16 mouse cellular contexts compared by ENCODE assay signal in the genomic region with DNA sequence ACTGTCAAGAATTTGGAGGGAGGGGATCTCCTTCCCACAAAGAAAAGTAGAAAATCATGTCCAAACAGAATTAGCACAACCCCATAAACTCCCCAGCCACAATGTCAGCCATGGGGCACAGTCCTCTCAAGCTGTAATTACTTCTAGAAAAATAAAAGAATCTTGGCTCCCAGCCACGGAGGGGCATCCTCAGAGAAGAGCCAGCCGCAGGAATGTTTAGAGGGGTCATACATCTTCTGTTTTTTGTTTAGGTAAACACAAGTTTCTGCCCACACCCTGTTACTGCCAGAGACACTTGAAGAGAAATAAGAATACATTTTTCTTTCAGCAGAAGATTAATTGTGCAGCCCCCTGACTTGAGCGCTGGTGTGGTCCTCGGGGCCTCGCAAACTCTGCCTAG.
DNase-seq lines count a peak whose midpoint lies in the region; ATAC-seq and TF ChIP-seq lines count a peak whose summit lies in the region.
"Had no signal": no experiment of that assay in that cellular context is flagged by ENCODE, and none has a peak within 500 bp of the region (broad histone marks: within the 10 kb centered on the region; RNA-seq: fewer than 3 reads in every experiment).

No protein-coding gene starts in this region.

- no peaks in the 10 kb centered on the region for H3K27me3 ChIP-seq in hindbrain, embryonic 11.5 days (ENCODE audit: control insufficient read depth, insufficient read depth, low read length)
- H3K27me3 ChIP-seq in hindbrain, embryonic 16.5 days (replicated peaks; ENCODE audit: control insufficient read depth, insufficient read depth, low read length) = no peaks in the 10 kb centered on the region
- no peaks in the 10 kb centered on the region for H3K27me3 ChIP-seq in embryonic facial prominence, embryonic 13.5 days
- peaks cover 27% of the 10 kb centered on the region for H3K27me3 ChIP-seq in limb, embryonic 12.5 days
- H3K27me3 ChIP-seq: heart, embryonic 15.5 days had no signal

- no peaks in the 10 kb centered on the region for H3K4me1 ChIP-seq in hindbrain, embryonic 11.5 days (replicated peaks; ENCODE audit: control insufficient read depth, insufficient read depth, low read length)
- peaks cover 6% of the 10 kb centered on the region; the same call in 1 of the 2 replicates for H3K4me1 ChIP-seq in hindbrain, embryonic 16.5 days (ENCODE audit: control insufficient read depth, insufficient read depth, low read depth, low read length)
- H3K4me1 ChIP-seq in embryonic facial prominence, embryonic 13.5 days = peaks cover 42% of the 10 kb centered on the region
- H3K4me1 ChIP-seq in limb, embryonic 12.5 days (replicated peaks) = peaks cover 55% of the 10 kb centered on the region

- H3K4me2 ChIP-seq in hindbrain, embryonic 11.5 days (replicated peaks; ENCODE audit: low read depth, low read length) = no peak overlapping the region
- H3K4me2 ChIP-seq in hindbrain, embryonic 16.5 days (ENCODE audit: low read length) = no peak overlapping the region
- H3K4me2 ChIP-seq in embryonic facial prominence, embryonic 13.5 days = peak overlapping the region; percentile 9; the same call in 1 of the 2 replicates
- H3K4me2 ChIP-seq in limb, embryonic 12.5 days = peak overlapping the region; percentile 17
- H3K4me2 ChIP-seq: heart, embryonic 15.5 days had no signal

- WGBS in hindbrain, embryonic 11.5 days = 59% methylated on average over 5 of the region's 5 CpGs
- 22% methylated on average over 5 of the region's 5 CpGs for WGBS in hindbrain, embryonic 16.5 days
- 32% methylated on average over 5 of the region's 5 CpGs for WGBS in embryonic facial prominence, embryonic 13.5 days
- WGBS in limb, embryonic 12.5 days = 26% methylated on average over 5 of the region's 5 CpGs

- TF ChIP-seq POLR2A in brain, embryonic 14.5 days (IDR thresholded peaks at IDR 0.05; ENCODE audit: borderline replicate concordance, extremely low read depth, insufficient read depth, insufficient read length, poor library complexity, severe bottlenecking) = no peak

- no peak for TF ChIP-seq CTCF in brain, embryonic 14.5 days (IDR thresholded peaks at IDR 0.05; ENCODE audit: borderline replicate concordance, extremely low read depth, insufficient read depth, insufficient read length)

- no peaks in the 10 kb centered on the region for H3K36me3 ChIP-seq in hindbrain, embryonic 11.5 days (ENCODE audit: control insufficient read depth, insufficient read depth, low read length)
- H3K36me3 ChIP-seq in hindbrain, embryonic 16.5 days (ENCODE audit: control insufficient read depth, insufficient read depth, low read length) = no peaks in the 10 kb centered on the region
- no peaks in the 10 kb centered on the region for H3K36me3 ChIP-seq in embryonic facial prominence, embryonic 13.5 days
- H3K36me3 ChIP-seq in limb, embryonic 12.5 days = no peaks in the 10 kb centered on the region
- H3K36me3 ChIP-seq: G1E; heart, embryonic 15.5 days had no signal

- H3K4me3 ChIP-seq in hindbrain, embryonic 11.5 days (ENCODE audit: low read depth, low read length) = no peak overlapping the region
- no peak overlapping the region for H3K4me3 ChIP-seq in hindbrain, embryonic 16.5 days (ENCODE audit: low read length)
- H3K4me3 ChIP-seq in embryonic facial prominence, embryonic 13.5 days = no peak overlapping the region
- H3K4me3 ChIP-seq in limb, embryonic 12.5 days (replicated peaks) = no peak overlapping the region
- H3K4me3 ChIP-seq: erythroblast, embryonic 14.5 days; heart, embryonic 15.5 days; layer of hippocampus, adult 2 months; left cerebral cortex, adult 2 months; myocyte had no signal

- ATAC-seq in hindbrain, embryonic 11.5 days (ENCODE audit: low FRiP score) = no peak
- ATAC-seq in hindbrain, embryonic 16.5 days = no peak
- ATAC-seq in embryonic facial prominence, embryonic 13.5 days (ENCODE audit: insufficient number of reproducible peaks, insufficient read depth, low FRiP score, low TSS enrichment, low read depth) = peak; percentile 43; the same call in 1 of the 2 replicates
- ATAC-seq in limb, embryonic 12.5 days (ENCODE audit: insufficient number of reproducible peaks, insufficient read depth, low FRiP score, low TSS enrichment, low read depth) = no peak

- DNase-seq in hindbrain, embryonic 11.5 days (ENCODE audit: low spot score) = no peak
- DNase-seq in brain, embryonic 14.5 days (ENCODE audit: low read depth) = peak; percentile 61
- no peak for DNase-seq in right cerebral cortex, postnatal 25 days
- no peak for DNase-seq in right cerebral cortex, postnatal 4 days
- DNase-seq: adrenal gland, adult 2 months; cerebellum, adult 8-10 months; lung, adult 2 months had no signal

- H3K27ac ChIP-seq in hindbrain, embryonic 11.5 days (ENCODE audit: low read depth, low read length) = peak overlapping the region; percentile 55
- H3K27ac ChIP-seq in hindbrain, embryonic 16.5 days (ENCODE audit: low read depth, low read length) = no peak overlapping the region
- peak overlapping the region; percentile 89 for H3K27ac ChIP-seq in embryonic facial prominence, embryonic 13.5 days
- H3K27ac ChIP-seq in limb, embryonic 12.5 days = peak overlapping the region; percentile 37; the same call in 1 of the 2 replicates
- H3K27ac ChIP-seq: heart, embryonic 15.5 days; layer of hippocampus, adult 2 months; left cerebral cortex, adult 2 months had no signal

- no peaks in the 10 kb centered on the region for H3K9me3 ChIP-seq in hindbrain, embryonic 11.5 days (ENCODE audit: control insufficient read depth, low read length)
- H3K9me3 ChIP-seq in hindbrain, embryonic 16.5 days (ENCODE audit: control insufficient read depth, low read length) = no peaks in the 10 kb centered on the region
- H3K9me3 ChIP-seq in embryonic facial prominence, embryonic 13.5 days = no peaks in the 10 kb centered on the region
- no peaks in the 10 kb centered on the region for H3K9me3 ChIP-seq in limb, embryonic 12.5 days
- H3K9me3 ChIP-seq: G1E; heart, embryonic 15.5 days had no signal

- no peak overlapping the region for H3K9ac ChIP-seq in hindbrain, embryonic 11.5 days (ENCODE audit: low read depth, low read length)
- no peak overlapping the region for H3K9ac ChIP-seq in hindbrain, embryonic 16.5 days (ENCODE audit: low read depth, low read length)
- no peak overlapping the region for H3K9ac ChIP-seq in embryonic facial prominence, embryonic 13.5 days
- no peak overlapping the region for H3K9ac ChIP-seq in limb, embryonic 12.5 days (replicated peaks)
- H3K9ac ChIP-seq: heart, embryonic 15.5 days had no signal

Comparison
In these comparisons a context has a peak if more than half of its experiments do, and no peak if none do; other contexts are left out.
1. H3K4me2 ChIP-seq: peak in embryonic facial prominence, embryonic 13.5 days (single experiment) and limb, embryonic 12.5 days (single experiment); none in hindbrain, embryonic 11.5 days (single experiment) and hindbrain, embryonic 16.5 days (single experiment).